Mouse (Mus musculus) right cerebral cortex, postnatal 25 days (tissue): ENCODE results near the gene Psmd9.

ENCODE experiments used
- DNase-seq: peaks from one replicate; pipeline ENCODE4 v3.0.0; 2022

The Psmd9 gene

DNA sequence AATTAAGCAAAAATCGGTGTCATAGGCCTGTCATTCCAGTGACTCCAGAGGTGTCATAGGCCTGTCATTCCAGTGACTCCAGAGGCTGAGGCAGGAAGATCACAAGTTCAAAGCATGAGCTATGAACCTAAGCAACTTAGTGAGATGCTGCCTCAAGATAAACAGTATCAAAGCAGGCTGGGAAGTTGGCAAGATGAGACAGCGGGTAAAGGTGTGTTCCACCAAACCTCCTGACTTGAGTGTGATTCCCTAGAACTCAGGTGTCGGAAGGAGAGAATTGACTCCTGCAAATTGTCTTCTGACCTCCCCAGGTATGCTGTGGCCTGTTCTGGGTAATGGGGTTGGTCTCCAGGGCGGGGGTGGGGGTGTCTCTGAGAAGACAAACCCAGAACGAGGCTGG is at the start of gene Psmd9:
TSS of gene Psmd9 (plus strand) at position 130 of the 400 bp plus-strand sequence.
- DNase-seq: no peak

- no peak for DNase-seq
These were observed 48.5 kb upstream of the Psmd9 start for GRCm38 (mm10) chr5:123120624-123121215.

- no peak for DNase-seq
These were observed 47.0 kb upstream of the Psmd9 start for GRCm38 (mm10) chr5:123122181-123122580.

DNA sequence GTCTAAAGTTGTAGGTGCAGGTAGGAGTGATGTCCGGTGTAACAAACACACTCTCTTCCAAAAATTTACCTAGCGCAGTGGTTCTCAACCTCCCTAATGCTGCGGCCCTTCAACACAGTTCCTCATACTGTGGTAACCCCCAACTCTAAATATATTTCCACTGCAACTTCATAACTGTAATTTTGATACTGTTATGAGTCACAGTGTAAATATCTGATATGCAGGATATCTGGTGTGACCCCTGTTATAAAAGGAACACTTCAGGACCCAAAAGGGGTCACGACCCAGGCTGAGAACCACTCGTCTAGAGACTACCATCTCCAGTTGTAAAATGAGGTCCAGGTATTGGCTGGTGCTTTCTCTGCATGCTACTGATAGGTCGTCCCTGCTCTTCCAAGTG is 44.1 kb upstream of the Psmd9 start:
- no peak for DNase-seq

GRCm38 (mm10) chr5:123125638-123126406 is 43.4 kb upstream of the Psmd9 start:
- no peak for DNase-seq

- DNase-seq: no peak
These were observed 42.2 kb upstream of the Psmd9 start for GRCm38 (mm10) chr5:123127031-123127430.

- DNase-seq: no peak
These were observed 40.6 kb upstream of the Psmd9 start for GRCm38 (mm10) chr5:123128426-123129169.

DNA sequence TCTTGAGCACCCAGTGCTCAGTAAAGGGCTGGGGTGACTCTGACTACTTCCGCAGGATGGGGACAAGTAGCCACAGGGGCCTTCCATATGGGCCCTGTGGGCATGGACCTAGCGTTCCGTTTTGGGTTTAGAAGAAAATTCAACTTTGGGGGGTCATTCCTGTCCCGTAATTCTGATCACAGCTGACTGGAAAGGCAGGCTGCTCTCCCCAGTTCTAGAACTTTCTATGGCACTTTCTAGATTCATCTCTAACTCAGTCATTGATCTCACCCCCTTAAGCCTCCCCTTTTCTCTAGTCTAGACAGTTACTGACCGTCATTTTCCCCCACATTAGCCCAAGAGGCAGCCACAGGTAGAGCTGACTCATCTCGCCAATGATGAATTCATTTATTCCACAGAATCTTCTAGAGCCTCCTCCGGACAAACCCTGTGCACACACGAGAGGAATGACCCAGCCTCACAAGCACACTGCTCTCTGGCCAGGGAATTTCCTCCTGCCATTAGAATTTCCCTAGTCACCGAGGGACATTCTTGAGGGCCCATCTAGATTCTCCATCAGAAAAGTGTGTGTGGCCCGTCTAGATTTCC is 39.9 kb upstream of the Psmd9 start:
- no peak for DNase-seq

DNA sequence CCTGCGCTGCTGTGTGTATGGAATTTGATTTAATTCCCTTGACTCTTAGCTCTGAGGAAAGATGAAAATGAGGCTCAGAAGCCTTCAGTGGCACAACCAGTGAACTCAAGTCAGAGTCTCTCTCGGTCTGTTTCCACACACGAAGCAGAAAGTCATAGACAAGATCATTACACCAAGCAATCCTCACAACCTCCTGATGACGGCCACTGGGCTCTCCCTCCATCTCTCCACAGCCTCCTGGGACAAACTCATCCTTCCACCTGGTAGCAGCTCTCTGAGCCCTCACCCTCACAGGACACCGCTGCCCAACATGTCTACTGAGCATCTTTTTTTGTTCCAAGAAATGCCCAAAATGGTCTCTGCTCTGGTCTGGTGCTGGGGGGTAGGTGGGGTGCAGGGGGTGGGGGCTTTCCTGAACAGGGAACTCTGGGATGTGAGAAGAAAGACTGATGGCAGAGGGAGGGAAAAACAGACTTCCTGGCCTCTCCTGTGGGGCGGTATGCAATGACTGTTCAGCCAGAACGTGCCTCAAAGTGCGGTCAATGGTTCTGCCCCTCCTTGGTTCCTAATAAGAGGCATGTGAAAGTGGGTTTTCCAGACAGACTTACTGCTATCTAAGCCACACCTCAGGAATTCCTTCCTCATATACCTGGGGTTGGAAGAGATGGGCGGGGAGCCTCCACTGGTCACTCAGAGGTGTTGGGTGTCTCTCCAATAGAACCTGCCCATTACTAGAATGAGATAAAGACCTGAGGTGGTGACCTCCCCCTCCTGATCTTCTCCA is 39.0 kb upstream of the Psmd9 start:
- DNase-seq: no peak

DNA sequence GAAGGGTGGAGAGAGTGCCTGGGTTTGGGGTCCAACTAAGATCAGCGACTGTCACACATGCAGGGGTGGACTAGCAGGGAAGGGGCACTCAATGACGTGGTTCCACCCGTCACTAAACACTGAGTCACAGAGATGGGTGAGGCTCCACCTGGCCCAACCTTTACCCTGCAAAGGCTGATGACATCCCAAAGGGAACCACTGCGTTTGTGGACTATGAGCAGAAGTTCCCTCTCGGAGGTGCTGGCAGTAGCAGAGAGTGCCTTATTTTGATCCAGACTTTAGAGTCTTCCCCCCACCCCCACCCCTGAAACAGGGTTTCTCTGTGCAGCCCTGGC is 38.4 kb upstream of the Psmd9 start:
- DNase-seq: no peak

GRCm38 (mm10) chr5:123132308-123133071 is 36.7 kb upstream of the Psmd9 start, which contains the start of gene Rhof:
Gene Rhof (minus strand): TSS chr5:123132692.
- DNase-seq: peak; percentile 83

DNA sequence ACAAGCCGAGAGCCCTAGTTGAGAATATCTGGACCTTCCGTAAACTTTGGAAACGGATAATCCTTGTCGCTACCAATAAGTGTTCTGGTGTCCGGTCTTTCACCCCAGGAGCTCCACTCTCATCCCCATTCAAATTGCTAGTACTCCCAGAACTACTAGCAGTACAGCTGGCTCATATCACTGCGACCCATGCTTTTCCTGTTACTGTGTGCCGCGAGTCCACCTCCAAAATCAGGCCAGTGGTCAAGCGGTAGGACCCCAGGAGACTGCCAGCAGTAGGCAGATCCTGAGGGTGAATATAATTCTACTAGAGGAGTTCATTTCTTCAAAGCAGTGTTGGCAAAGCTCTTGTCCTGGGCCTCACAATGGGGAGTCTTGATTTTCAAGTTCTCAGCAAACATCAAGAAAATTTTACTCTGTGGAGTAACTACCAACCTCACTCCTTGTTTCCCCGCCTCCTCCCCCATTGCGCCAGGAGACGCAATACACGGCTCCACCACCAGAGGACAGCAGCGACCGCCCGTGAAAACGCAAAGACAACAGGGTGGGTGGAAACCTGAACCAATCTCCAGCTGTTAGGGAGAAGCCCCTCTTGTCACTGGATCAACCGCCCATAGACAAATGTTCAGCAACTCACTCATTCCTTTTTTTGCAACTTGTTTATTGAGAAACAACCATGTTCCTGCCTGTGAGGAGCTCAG is 36.0 kb upstream of the Psmd9 start:
- DNase-seq: peak; percentile 86

DNA sequence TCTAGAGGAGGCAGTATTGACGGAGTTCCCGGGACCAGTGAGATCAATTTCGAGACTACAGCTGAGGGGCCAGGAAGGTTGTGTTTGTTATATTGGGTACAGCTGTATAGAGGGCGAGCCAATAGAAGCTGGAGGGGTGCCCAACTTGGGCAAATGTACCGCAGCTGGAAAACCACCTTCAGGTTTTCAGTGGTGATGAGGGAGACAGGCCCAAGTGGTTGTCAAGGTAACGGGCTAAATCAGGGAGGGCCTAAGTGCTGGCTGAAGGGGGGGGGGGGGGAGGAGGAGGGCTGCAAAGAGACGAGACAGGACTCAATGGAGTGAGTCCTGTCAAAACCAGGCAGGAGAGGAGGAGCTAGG is 35.4 kb upstream of the Psmd9 start:
- no peak for DNase-seq

DNA sequence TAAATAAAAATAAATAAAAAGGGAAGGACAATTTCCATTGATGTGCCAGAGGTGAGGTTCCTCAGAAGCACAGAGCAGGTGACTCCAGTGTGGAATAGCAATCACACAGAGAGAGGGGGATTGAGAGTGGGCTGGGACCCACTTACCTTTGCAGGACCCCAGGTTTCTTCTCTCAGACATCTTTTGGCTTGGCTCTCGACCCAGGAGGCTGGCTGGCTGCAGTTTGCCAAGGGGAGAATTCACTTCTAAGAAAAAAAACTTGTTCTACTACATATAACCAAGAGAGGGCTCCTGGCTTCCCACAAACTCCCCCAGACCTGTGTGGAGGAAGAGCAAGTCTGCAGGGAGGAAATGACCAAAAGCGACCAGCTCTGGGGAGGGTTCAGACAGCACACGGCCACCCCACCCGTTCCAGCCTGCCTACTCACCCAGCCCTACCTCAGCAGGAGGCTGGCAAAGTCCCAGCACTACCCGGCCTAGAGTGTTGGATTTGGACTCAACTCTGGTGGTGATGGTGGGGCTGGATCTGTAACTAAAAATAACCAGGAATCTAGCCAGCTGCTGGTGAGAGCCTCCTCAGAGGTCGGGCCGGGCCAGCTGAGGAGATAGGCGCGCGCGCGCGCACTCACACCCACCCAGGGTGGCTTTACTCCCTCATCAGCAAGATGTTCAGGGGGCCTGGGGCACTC is 34.9 kb upstream of the Psmd9 start:
- DNase-seq: peak; percentile 55

DNA sequence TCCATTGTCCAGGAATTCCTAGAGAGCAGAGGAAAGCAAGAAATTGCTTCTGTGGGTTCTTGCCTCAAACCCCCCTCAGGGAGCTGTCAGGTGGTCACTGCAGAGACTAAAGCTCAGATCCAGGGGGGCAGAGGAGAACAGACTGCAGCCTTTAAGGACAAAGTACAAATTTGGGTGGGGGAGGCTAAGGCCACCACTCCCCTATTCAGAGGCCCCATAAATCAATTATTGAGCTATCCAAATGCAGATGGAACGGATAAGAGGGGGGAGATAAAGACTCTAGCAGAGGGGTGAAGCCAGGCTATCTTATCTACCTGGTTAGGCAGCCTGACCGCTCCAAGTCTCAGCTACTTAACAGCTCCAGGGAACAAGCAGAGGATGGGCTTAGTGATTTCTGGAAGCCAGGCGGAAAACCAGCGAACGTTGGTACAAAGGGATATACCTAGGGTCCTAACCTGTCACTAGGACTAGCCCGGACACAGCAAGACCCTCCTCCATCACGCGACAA is 34.3 kb upstream of the Psmd9 start:
- DNase-seq: no peak

GRCm38 (mm10) chr5:123135471-123136360 is 33.5 kb upstream of the Psmd9 start:
- DNase-seq: peak; percentile 68

DNA sequence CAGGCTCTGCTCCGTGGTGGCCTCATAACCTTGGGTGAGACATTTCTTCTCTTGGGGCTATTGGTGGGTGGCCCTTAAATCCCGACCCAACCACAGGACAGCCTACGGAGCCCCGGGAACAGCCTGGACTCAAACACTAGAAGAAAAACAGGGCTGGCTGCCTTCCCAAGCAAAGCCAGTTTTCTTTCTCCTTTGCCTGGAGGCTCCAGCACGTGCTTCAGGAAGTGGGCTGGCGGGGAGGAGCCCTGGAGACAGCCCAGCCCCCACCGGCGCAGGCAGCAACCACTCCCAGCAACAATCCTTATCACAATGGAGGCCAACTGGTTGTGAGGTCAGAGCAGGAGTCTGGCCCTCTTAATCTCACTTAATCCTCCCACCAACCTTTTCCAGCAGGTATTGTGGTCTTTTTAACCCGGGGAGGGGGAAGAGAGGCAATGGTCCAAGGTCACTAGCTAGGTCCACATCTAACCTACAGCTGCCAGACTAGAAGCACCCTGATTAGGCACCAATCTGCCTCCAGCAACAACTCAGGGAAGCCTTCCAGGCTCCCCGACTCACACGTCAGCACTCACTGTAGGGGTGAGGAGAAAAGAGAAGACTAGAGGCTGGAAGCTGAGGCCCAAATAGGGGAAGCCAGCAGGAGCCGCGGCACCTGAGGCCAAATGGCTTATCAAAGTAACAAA is 32.7 kb upstream of the Psmd9 start:
- peak; percentile 87 for DNase-seq

GRCm38 (mm10) chr5:123137044-123137909 is 31.9 kb upstream of the Psmd9 start:
- peak; percentile 72 for DNase-seq
